Mouse (Mus musculus) G1E (cell line): ENCODE measurements around the gene Lamp1.

ENCODE experiments used
- CTCF ChIP-seq: IDR thresholded peaks from 2 replicates; pipeline ENCODE4 v1.5.1; 2012; ENCODE audit warnings: low read depth, low read length, inconsistent platforms, mixed read lengths
- GATA1 ChIP-seq: IDR thresholded peaks from 2 replicates; pipeline ENCODE4 v1.6.1; 2012; ENCODE audit warnings: borderline replicate concordance, low read length, inconsistent platforms, mixed read lengths
- POLR2AphosphoS5 ChIP-seq: IDR thresholded peaks from 2 replicates; pipeline ENCODE4 v1.6.1; 2012; ENCODE audit warnings: low read depth, low read length, inconsistent platforms; ENCODE audit not compliant: insufficient replicate concordance
- TAL1 ChIP-seq: conservative IDR thresholded peaks from 2 replicates; pipeline ENCODE4 v1.6.1; 2012; ENCODE audit warnings: low read depth, low read length, inconsistent platforms, mixed read lengths

GRCm38 (mm10) chr8:13178137-13178536 is 19.2 kb downstream of the Lamp1 start:
- TF ChIP-seq CTCF (no peak), GATA1 (no peak), TAL1 (no peak), POLR2AphosphoS5 (no peak)
